Mouse (Mus musculus) kidney, embryonic 16.5 days (tissue): ENCODE data around the gene Mccc1. TPM values are rescaled to one million over a fixed set of nuclear protein-coding genes. Genes with fewer than 3 reads are reported as not detected.

Experiments
- ATAC-seq: fragments of 200-750 bp; cut with Nextera tagmentation; 2 replicates; pipeline ENCODE4 v1.8.0; 2017; ENCODE audit warnings: moderate TSS enrichment; ENCODE audit not compliant: low FRiP score, low TSS enrichment
- H3K27ac ChIP-seq: fragments of 300-500 bp; sonication (generic); 2 replicates; pipeline ENCODE4 v1.5.1; 2014; ENCODE audit warnings: low read length
- H3K27me3 ChIP-seq: fragments of 300-500 bp; sonication (generic); 2 replicates; pipeline ENCODE4 v1.6.1; 2014; ENCODE audit warnings: low read length, control low read depth, mixed read lengths; ENCODE audit not compliant: insufficient read depth
- H3K36me3 ChIP-seq: fragments of 300-500 bp; sonication (generic); 2 replicates; pipeline ENCODE4 v1.6.1; 2014; ENCODE audit warnings: low read length, control low read depth, mixed read lengths; ENCODE audit not compliant: insufficient read depth
- H3K4me1 ChIP-seq: fragments of 300-500 bp; sonication (generic); 2 replicates; pipeline ENCODE4 v1.6.1; 2014; ENCODE audit warnings: low read length, control low read depth, mixed read lengths; ENCODE audit not compliant: insufficient read depth
- H3K4me2 ChIP-seq: fragments of 300-500 bp; sonication (generic); replicated peaks from 2 replicates; pipeline ENCODE4 v1.6.1; 2014; ENCODE audit warnings: low read depth, low read length
- H3K4me3 ChIP-seq: fragments of 300-500 bp; sonication (generic); 2 replicates; pipeline ENCODE4 v1.5.1; 2014; ENCODE audit warnings: mild to moderate bottlenecking, low read length
- H3K9ac ChIP-seq: fragments of 300-500 bp; sonication (generic); replicated peaks from 2 replicates; pipeline ENCODE4 v1.6.1; 2014; ENCODE audit warnings: low read length
- H3K9me3 ChIP-seq: fragments of 300-500 bp; sonication (generic); 2 replicates; pipeline ENCODE4 v1.6.1; 2016; ENCODE audit warnings: low read length, control low read depth
- WGBS: fragments of 180-500 bp; shearing (Covaris S2); extraction: QIAGEN DNeasy Blood & Tissue Kit; methylation state at CpG from one replicate; pipeline ENCODE4 v1.1.7; 2014; 5-methylcytosine and 5-hydroxymethylcytosine counted together
- polyA plus RNA-seq: library from polyadenylated mRNA; unstranded; fragments of >200 nt; fragmentation: Nextera tagmentation; extraction: Ambion mirVana; gene quantifications from 2 replicates; pipeline ENCODE4 v1.2.1, GENCODE M21; 2015

The Mccc1 gene
- polyA plus RNA-seq, 1 experiment from 2014 or later = 73.7 TPM

DNA sequence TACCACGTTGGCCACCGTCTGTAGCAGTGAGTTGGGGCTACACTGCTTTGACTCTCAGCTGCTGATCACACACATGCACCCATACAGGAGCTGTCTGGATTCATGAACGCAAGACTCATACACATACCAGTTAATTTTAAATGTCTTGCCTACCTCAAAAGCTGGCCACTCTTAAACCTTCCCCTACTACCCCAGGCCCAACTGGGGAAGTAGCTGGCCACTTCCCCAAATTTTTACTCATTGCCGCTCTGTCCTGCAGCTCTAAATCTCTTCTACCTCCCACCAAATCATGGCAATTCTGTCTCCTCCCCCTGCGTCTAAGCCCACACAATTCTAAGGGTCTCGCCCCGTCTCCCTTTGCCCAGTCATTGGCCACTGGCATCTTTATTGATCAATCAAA is 52.3 kb downstream of the Mccc1 start:
- no peak overlapping the region for H3K4me3 ChIP-seq
- 96% methylated on average over 7 of the region's 7 CpGs for WGBS
- no peaks in the 10 kb centered on the region for H3K27me3 ChIP-seq
- H3K27ac ChIP-seq = no peak overlapping the region
- no peak overlapping the region for H3K9ac ChIP-seq
- no peak for ATAC-seq
- H3K4me1 ChIP-seq = no peaks in the 10 kb centered on the region
- H3K36me3 ChIP-seq = no peaks in the 10 kb centered on the region
- H3K9me3 ChIP-seq = no peaks in the 10 kb centered on the region
- no peak overlapping the region for H3K4me2 ChIP-seq

- WGBS = 84% methylated on average over 4 of the region's 4 CpGs
- Histone ChIP-seq H3K36me3 (peaks cover 4% of the 10 kb centered on the region; the same call in 1 of the 2 replicates), H3K4me1 (no peaks in the 10 kb centered on the region), H3K9me3 (no peaks in the 10 kb centered on the region), H3K4me3 (no peak overlapping the region), H3K9ac (no peak overlapping the region), H3K27ac (no peak overlapping the region), H3K27me3 (no peaks in the 10 kb centered on the region), H3K4me2 (no peak overlapping the region)
- ATAC-seq = no peak
These were observed 59.9 kb downstream of the Mccc1 start for GRCm38 (mm10) chr3:35940520-35941135.

DNA sequence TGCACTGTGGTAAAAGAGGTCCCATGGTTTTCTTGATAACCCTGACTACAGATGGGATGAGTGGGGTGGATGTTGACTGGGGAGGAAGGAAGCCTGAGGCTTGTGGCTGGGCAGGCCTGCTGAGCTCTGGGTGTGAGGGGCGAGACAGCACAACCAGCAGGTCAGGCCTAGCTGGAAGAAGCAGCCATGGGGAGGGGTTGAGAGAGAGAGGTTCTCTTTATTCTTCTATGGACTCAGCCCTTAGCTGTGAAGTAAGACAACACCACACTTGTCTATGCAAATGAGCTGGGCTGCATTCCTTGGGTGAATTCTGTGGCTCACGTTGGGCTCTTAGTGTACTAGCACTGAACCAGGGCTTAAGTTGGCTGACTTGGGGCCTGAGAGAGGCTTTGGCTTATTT is 60.4 kb downstream of the Mccc1 start:
- no peak for ATAC-seq
- WGBS = 50% methylated on average over 2 of the region's 2 CpGs
- no peak overlapping the region for H3K27ac ChIP-seq

GRCm38 (mm10) chr3:35937345-35937744 is 63.1 kb downstream of the Mccc1 start, which contains the start of gene Dcun1d1:
Gene Dcun1d1, minus strand, starts transcription at chr3:35937445.
- no peak for ATAC-seq
- WGBS = 91% methylated on average over 6 of the region's 6 CpGs
- H3K27ac ChIP-seq = no peak within 1 kb of the TSS
- H3K4me2 ChIP-seq = no peak within 1 kb of the TSS
- no peaks in the 10 kb centered on the region for H3K27me3 ChIP-seq
- peaks cover 4% of the 10 kb centered on the region; the same call in 1 of the 2 replicates for H3K36me3 ChIP-seq
- no peak within 1 kb of the TSS for H3K9ac ChIP-seq
- no peak within 1 kb of the TSS for H3K4me3 ChIP-seq
- H3K4me1 ChIP-seq = peaks cover 10% of the 10 kb centered on the region
- H3K9me3 ChIP-seq = no peaks in the 10 kb centered on the region

More for the DNA sequence above, 60.4 kb downstream of the Mccc1 start:
- no peaks in the 10 kb centered on the region for H3K9me3 ChIP-seq
- no peak overlapping the region for H3K4me2 ChIP-seq
- H3K4me1 ChIP-seq = no peaks in the 10 kb centered on the region
- no peaks in the 10 kb centered on the region for H3K27me3 ChIP-seq
- no peak overlapping the region for H3K9ac ChIP-seq
- H3K36me3 ChIP-seq = peaks cover 4% of the 10 kb centered on the region; the same call in 1 of the 2 replicates
- H3K4me3 ChIP-seq = no peak overlapping the region

DNA sequence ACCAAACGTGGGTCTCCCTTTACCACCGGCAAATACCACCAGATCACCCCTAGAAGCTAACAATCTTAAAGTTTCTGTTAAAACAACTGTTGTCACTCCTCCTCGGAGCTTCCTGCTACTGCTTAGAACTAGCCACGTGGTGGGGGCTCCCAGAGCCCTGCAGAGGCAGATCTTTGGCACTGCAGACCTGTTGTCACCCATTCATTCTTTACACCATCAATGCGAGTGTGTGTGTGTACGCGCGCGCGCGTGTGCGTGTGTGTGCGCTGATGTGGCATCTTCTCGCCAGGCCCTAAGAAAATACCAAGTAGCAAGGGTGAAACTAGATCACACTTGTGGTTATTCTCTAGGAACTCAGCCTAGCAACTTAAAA is 67.1 kb downstream of the Mccc1 start:
- no peaks in the 10 kb centered on the region for H3K27me3 ChIP-seq
- no peaks in the 10 kb centered on the region for H3K9me3 ChIP-seq
- peak overlapping the region; percentile 91 for H3K4me2 ChIP-seq
- H3K27ac ChIP-seq = peak overlapping the region; percentile 95
- H3K4me1 ChIP-seq = peaks cover 23% of the 10 kb centered on the region
- WGBS = under 1% methylated on average over 14 of the region's 14 CpGs
- H3K9ac ChIP-seq = peak overlapping the region; percentile 99
- ATAC-seq = peak; percentile 52
- H3K4me3 ChIP-seq = peak overlapping the region; percentile 92
- 0 out of 2 replicates have a peak, but pooled peaks cover 4% of the 10 kb centered on the region for H3K36me3 ChIP-seq

GRCm38 (mm10) chr3:35932735-35933404 is 67.6 kb downstream of the Mccc1 start:
- peak overlapping the region; percentile 99 for H3K9ac ChIP-seq
- peak overlapping the region; percentile 95 for H3K27ac ChIP-seq
- under 1% methylated on average over 61 of the region's 73 CpGs for WGBS
- H3K27me3 ChIP-seq = no peaks in the 10 kb centered on the region
- 0 out of 2 replicates have a peak, but pooled peaks cover 4% of the 10 kb centered on the region for H3K36me3 ChIP-seq
- H3K4me1 ChIP-seq = peaks cover 23% of the 10 kb centered on the region
- ATAC-seq = peak; percentile 94
- peak overlapping the region; percentile 92 for H3K4me3 ChIP-seq
- H3K4me2 ChIP-seq = peak overlapping the region; percentile 91
- no peaks in the 10 kb centered on the region for H3K9me3 ChIP-seq

- Histone ChIP-seq H3K9ac (peak overlapping the region; percentile 99), H3K4me1 (peaks cover 23% of the 10 kb centered on the region), H3K36me3 (0 out of 2 replicates have a peak, but pooled peaks cover under 1% of the 10 kb centered on the region), H3K4me3 (peak overlapping the region; percentile 92), H3K27ac (peak overlapping the region; percentile 95), H3K4me2 (peak overlapping the region; percentile 91), H3K9me3 (no peaks in the 10 kb centered on the region), H3K27me3 (no peaks in the 10 kb centered on the region)
- peak; percentile 84 for ATAC-seq
- under 1% methylated on average over 52 of the region's 65 CpGs for WGBS
These were observed 68.4 kb downstream of the Mccc1 start for GRCm38 (mm10) chr3:35931896-35932727.

- peak overlapping the region; percentile 91 for H3K4me2 ChIP-seq
- peak overlapping the region; percentile 95 for H3K27ac ChIP-seq
- peak overlapping the region; percentile 99 for H3K9ac ChIP-seq
- no peaks in the 10 kb centered on the region for H3K36me3 ChIP-seq
- H3K9me3 ChIP-seq = no peaks in the 10 kb centered on the region
- H3K27me3 ChIP-seq = no peaks in the 10 kb centered on the region
- 21% methylated on average over 7 of the region's 7 CpGs for WGBS
- H3K4me1 ChIP-seq = peaks cover 23% of the 10 kb centered on the region
- no peak for ATAC-seq
- H3K4me3 ChIP-seq = peak overlapping the region; percentile 92
These were observed 69.1 kb downstream of the Mccc1 start for GRCm38 (mm10) chr3:35931359-35931758.

DNA sequence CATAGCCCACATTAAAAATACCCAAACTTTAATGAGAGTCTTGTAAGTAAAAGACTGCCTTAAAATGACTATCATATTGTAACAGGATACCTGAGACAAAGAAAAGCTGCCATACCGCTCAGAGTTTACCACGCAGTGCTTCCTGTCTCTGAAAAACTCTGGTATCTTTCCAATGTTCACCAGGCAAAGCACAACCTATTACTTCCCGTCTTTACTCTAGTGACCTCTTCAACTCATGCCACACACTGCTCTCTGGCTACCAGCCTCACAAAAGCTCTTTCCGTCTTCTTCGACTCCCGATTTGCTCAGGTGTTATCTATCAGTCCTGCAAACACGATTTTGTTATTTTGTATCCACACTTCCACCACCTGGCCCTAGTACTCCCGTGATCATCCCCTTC is 70.6 kb downstream of the Mccc1 start:
- 34% methylated on average over 8 of the region's 8 CpGs for WGBS

More for the DNA sequence above, 70.6 kb downstream of the Mccc1 start:
- peaks cover 23% of the 10 kb centered on the region for H3K4me1 ChIP-seq
- H3K9me3 ChIP-seq = no peaks in the 10 kb centered on the region
- H3K27me3 ChIP-seq = no peaks in the 10 kb centered on the region
- H3K36me3 ChIP-seq = no peaks in the 10 kb centered on the region
- no peak for ATAC-seq
- H3K9ac ChIP-seq = no peak overlapping the region
- H3K4me2 ChIP-seq = 0 out of 2 replicates have a peak overlapping the region, but pooled peaks have one; percentile 7
- H3K4me3 ChIP-seq = no peak overlapping the region; the same call in 1 of the 2 replicates
- H3K27ac ChIP-seq = no peak overlapping the region
